Comparison of ENCODE assay signal across 8 mouse cellular contexts in the genomic region with DNA sequence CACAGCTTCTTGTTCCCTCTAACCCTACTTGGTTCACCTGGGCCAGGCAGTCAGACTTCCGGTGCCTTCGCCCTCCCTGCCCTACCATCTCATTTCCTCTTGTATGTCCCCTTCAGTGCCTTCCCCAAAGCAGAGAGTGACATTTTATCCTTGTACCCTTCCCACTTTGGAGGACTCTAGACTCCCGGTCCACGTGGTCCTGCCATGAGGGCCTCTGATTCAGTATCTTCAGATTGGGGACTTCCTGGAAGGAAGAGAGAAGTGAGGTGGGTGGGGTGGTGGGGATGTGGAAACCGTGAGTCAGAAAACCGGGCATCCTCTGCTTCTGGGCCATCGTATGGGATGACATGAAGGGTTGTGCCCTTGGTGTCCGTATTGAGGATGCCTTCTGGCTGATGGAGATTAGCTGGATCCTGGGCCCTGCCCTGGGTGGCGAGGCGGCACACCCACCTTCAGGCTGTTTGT. TPM values are rescaled to one million over a fixed set of nuclear protein-coding genes. Genes with fewer than 3 reads are reported as not detected.
A peak's percentile ranks its signal among the peaks of the same experiment; 100 is the strongest.
DNase-seq lines count a peak whose midpoint lies in the region; ATAC-seq and TF ChIP-seq lines count a peak whose summit lies in the region.

No protein-coding gene starts in this region.

- no peak for TF ChIP-seq CTCF in heart, adult 2 months (IDR thresholded peaks at IDR 0.05)
- no peak for TF ChIP-seq CTCF in forebrain, postnatal 0 days (IDR thresholded peaks at IDR 0.05; ENCODE audit: low read depth)

- peak overlapping the region; percentile 36; the same call in 1 of the 2 replicates for H3K27ac ChIP-seq in heart, adult 2 months
- H3K27ac ChIP-seq in forebrain, postnatal 0 days (ENCODE audit: low read depth, low read length), result no peak overlapping the region
- peak overlapping the region; percentile 43; the same call in 1 of the 2 replicates for H3K27ac ChIP-seq in kidney, embryonic 15.5 days

- no peaks in the 10 kb centered on the region for H3K9me3 ChIP-seq in forebrain, postnatal 0 days (ENCODE audit: low read length)
- H3K9me3 ChIP-seq in kidney, embryonic 15.5 days (replicated peaks), result no peaks in the 10 kb centered on the region

- no peak for ATAC-seq in forebrain, postnatal 0 days
- ATAC-seq in kidney, embryonic 15.5 days (replicated peaks; ENCODE audit: low FRiP score), result peak; percentile 29; the same call in 1 of the 2 replicates
- peak; percentile 47 for ATAC-seq in megakaryocyte, adult 5-6 weeks (ENCODE audit: poor library complexity, severe bottlenecking)

- 44% methylated on average over 10 of the region's 10 CpGs for WGBS in heart, adult 2 months
- WGBS in forebrain, postnatal 0 days, result 33% methylated on average over 10 of the region's 10 CpGs
- 24% methylated on average over 10 of the region's 10 CpGs for WGBS in kidney, embryonic 15.5 days

- DNase-seq in heart, adult 2 months, result peak; percentile 33 to 38
- no peak for DNase-seq in heart, postnatal 14 days
- no peak for DNase-seq in forebrain, postnatal 0 days
- DNase-seq in spleen, postnatal 14 days (ENCODE audit: low spot score in 2 of 2), result peak; percentile 64 to 66
- DNase-seq in right cerebral cortex, postnatal 4 days, result no peak
- no peak for DNase-seq in yolk sac, embryonic 10.5 days (ENCODE audit: low spot score)

- TF ChIP-seq POLR2A in heart, adult 2 months (IDR thresholded peaks at IDR 0.05; ENCODE audit: insufficient read depth, low read depth, low read length), result no peak

- no peaks in the 10 kb centered on the region for H3K36me3 ChIP-seq in heart, adult 2 months (ENCODE audit: control insufficient read depth, insufficient read depth, low read length)
- H3K36me3 ChIP-seq in forebrain, postnatal 0 days (ENCODE audit: insufficient read depth), result no peaks in the 10 kb centered on the region
- peaks cover 19% of the 10 kb centered on the region for H3K36me3 ChIP-seq in kidney, embryonic 15.5 days

- H3K4me3 ChIP-seq in heart, adult 2 months, result peak overlapping the region; percentile 35
- H3K4me3 ChIP-seq in forebrain, postnatal 0 days (ENCODE audit: low read depth, low read length), result no peak overlapping the region
- peak overlapping the region; percentile 76 for H3K4me3 ChIP-seq in kidney, embryonic 15.5 days (replicated peaks)

- no peak for TF ChIP-seq EP300 in heart, adult 2 months (IDR thresholded peaks at IDR 0.05; ENCODE audit: insufficient read depth, low read depth, low read length)

- peak overlapping the region; percentile 3; the same call in 1 of the 2 replicates for H3K9ac ChIP-seq in heart, adult 2 months (ENCODE audit: low read depth, low read length)
- no peak overlapping the region for H3K9ac ChIP-seq in forebrain, postnatal 0 days
- peak overlapping the region; percentile 74 for H3K9ac ChIP-seq in kidney, embryonic 15.5 days

- H3K27me3 ChIP-seq in heart, adult 2 months (ENCODE audit: control insufficient read depth, insufficient read depth, low read length), result peaks cover 2% of the 10 kb centered on the region; the same call in 1 of the 2 replicates
- H3K27me3 ChIP-seq in forebrain, postnatal 0 days (ENCODE audit: insufficient read depth, low read length), result peaks cover 3% of the 10 kb centered on the region
- H3K27me3 ChIP-seq in kidney, embryonic 15.5 days, result no peaks in the 10 kb centered on the region

- peaks cover 10% of the 10 kb centered on the region for H3K4me1 ChIP-seq in heart, adult 2 months (ENCODE audit: control insufficient read depth, insufficient read depth, low read length)
- no peaks in the 10 kb centered on the region; the same call in 1 of the 2 replicates for H3K4me1 ChIP-seq in forebrain, postnatal 0 days (ENCODE audit: insufficient read depth)
- H3K4me1 ChIP-seq in kidney, embryonic 15.5 days, result peaks cover 47% of the 10 kb centered on the region

- intact Hi-C loops in heart, adult 2 months (cut with DNase I), result loop anchor here (5.0 kb wide), 1 partner anchor 36 kb away; no protein-coding TSS in a partner anchor
- intact Hi-C loops in heart, postnatal 14 days (cut with DNase I), result loop anchor here (5.0 kb wide), 1 partner anchor 36 kb away; no protein-coding TSS in a partner anchor

- H3K79me2 ChIP-seq in heart, adult 2 months (replicated peaks; ENCODE audit: control insufficient read depth, insufficient read depth, low read length), result 0 out of 2 replicates have a peak, but pooled peaks cover 1% of the 10 kb centered on the region

- peak overlapping the region; percentile 83; the same call in 1 of the 2 replicates for H3K4me2 ChIP-seq in forebrain, postnatal 0 days (ENCODE audit: low read depth)
- peak overlapping the region; percentile 99 for H3K4me2 ChIP-seq in kidney, embryonic 15.5 days

RNA-seq across cellular contexts. Expression of a gene that starts 2.1 kb away (rescaled TPM):
- total RNA-seq in heart, adult 2 months (2021), result 10 to 100 TPM; 20.9 to 26.1 TPM
- 35.6 and 57.0 TPM in 2 replicates for polyA plus RNA-seq in heart, adult 2 months (2012; rRNA removed)
- 10 to 100 TPM; 26.5 to 35.4 TPM for total RNA-seq in heart, postnatal 14 days (2021)
- total RNA-seq in forebrain, postnatal 0 days (2014; rRNA removed), result 6.3 and 9.3 TPM in 2 replicates
- 7.2 and 7.5 TPM in 2 replicates for polyA plus RNA-seq in forebrain, postnatal 0 days (2015; fragmentation: Nextera tagmentation; extraction: Ambion mirVana)
- polyA plus RNA-seq in kidney, embryonic 15.5 days (2015; fragmentation: Nextera tagmentation; extraction: Ambion mirVana), result 46.9 and 48.6 TPM in 2 replicates
- 48.1 and 55.7 TPM in 2 replicates for total RNA-seq in megakaryocyte, adult 5-6 weeks (2015)
- 27.8 and 28.4 TPM in 2 replicates for total RNA-seq in megakaryocyte, adult 5-6 weeks (2017)

RNA-seq across cellular contexts. Expression of a gene that starts 32.4 kb away (rescaled TPM):
- total RNA-seq in heart, adult 2 months (2021), result 10 to 100 TPM; 55.5 to 56.2 TPM
- 94.2 and 101 TPM in 2 replicates for polyA plus RNA-seq in heart, adult 2 months (2012; rRNA removed)
- total RNA-seq in heart, postnatal 14 days (2021), result 10 to 100 TPM; 65.3 to 69.1 TPM
- 240 and 243 TPM in 2 replicates for total RNA-seq in forebrain, postnatal 0 days (2014; rRNA removed)
- polyA plus RNA-seq in forebrain, postnatal 0 days (2015; fragmentation: Nextera tagmentation; extraction: Ambion mirVana), result 168 and 169 TPM in 2 replicates
- 91.5 and 99.8 TPM in 2 replicates for polyA plus RNA-seq in kidney, embryonic 15.5 days (2015; fragmentation: Nextera tagmentation; extraction: Ambion mirVana)
- total RNA-seq in megakaryocyte, adult 5-6 weeks (2015), result 25.7 and 27.6 TPM in 2 replicates
- 45.9 and 50.0 TPM in 2 replicates for total RNA-seq in megakaryocyte, adult 5-6 weeks (2017)

RNA-seq across cellular contexts. Expression of a gene that starts 33.3 kb away (rescaled TPM):
- 10 to 100 TPM; 49.5 to 52.8 TPM for total RNA-seq in heart, adult 2 months (2021)
- polyA plus RNA-seq in heart, adult 2 months (2012; rRNA removed), result 40.3 and 51.3 TPM in 2 replicates
- 10 to 100 TPM; 42.8 to 45.5 TPM for total RNA-seq in heart, postnatal 14 days (2021)
- total RNA-seq in forebrain, postnatal 0 days (2014; rRNA removed), result 40.0 and 54.6 TPM in 2 replicates
- polyA plus RNA-seq in forebrain, postnatal 0 days (2015; fragmentation: Nextera tagmentation; extraction: Ambion mirVana), result 31.7 and 37.8 TPM in 2 replicates
- 32.0 and 34.1 TPM in 2 replicates for polyA plus RNA-seq in kidney, embryonic 15.5 days (2015; fragmentation: Nextera tagmentation; extraction: Ambion mirVana)
- 8.1 and 12.4 TPM in 2 replicates for total RNA-seq in megakaryocyte, adult 5-6 weeks (2015)
- total RNA-seq in megakaryocyte, adult 5-6 weeks (2017), result 8.1 and 10.6 TPM in 2 replicates

RNA-seq across cellular contexts. Expression of a gene that starts 45.0 kb away (rescaled TPM):
- total RNA-seq in heart, adult 2 months (2021), result 10 to 100 TPM; 69.7 to 75.3 TPM
- polyA plus RNA-seq in heart, adult 2 months (2012; rRNA removed), result 122 and 123 TPM in 2 replicates
- 100 to 1,000 TPM in 1 of 2 experiments, 10 to 100 TPM in 1; 89.4 to 102 TPM for total RNA-seq in heart, postnatal 14 days (2021)
- 519 and 565 TPM in 2 replicates for total RNA-seq in forebrain, postnatal 0 days (2014; rRNA removed)
- 566 and 578 TPM in 2 replicates for polyA plus RNA-seq in forebrain, postnatal 0 days (2015; fragmentation: Nextera tagmentation; extraction: Ambion mirVana)
- polyA plus RNA-seq in kidney, embryonic 15.5 days (2015; fragmentation: Nextera tagmentation; extraction: Ambion mirVana), result 255 and 262 TPM in 2 replicates
- total RNA-seq in megakaryocyte, adult 5-6 weeks (2015), result 205 and 210 TPM in 2 replicates
- total RNA-seq in megakaryocyte, adult 5-6 weeks (2017), result 81.5 and 95.7 TPM in 2 replicates

RNA-seq across cellular contexts. Expression of a gene that starts 59.4 kb away (rescaled TPM):
- total RNA-seq in heart, adult 2 months (2021), result 10 to 100 TPM; 15.3 to 19.9 TPM
- 24.5 and 26.2 TPM in 2 replicates for polyA plus RNA-seq in heart, adult 2 months (2012; rRNA removed)
- total RNA-seq in heart, postnatal 14 days (2021), result 10 to 100 TPM; 35.3 to 35.9 TPM
- total RNA-seq in forebrain, postnatal 0 days (2014; rRNA removed), result 2.9 and 3.9 TPM in 2 replicates
- 2.7 and 4.0 TPM in 2 replicates for polyA plus RNA-seq in forebrain, postnatal 0 days (2015; fragmentation: Nextera tagmentation; extraction: Ambion mirVana)
- polyA plus RNA-seq in kidney, embryonic 15.5 days (2015; fragmentation: Nextera tagmentation; extraction: Ambion mirVana), result 14.6 and 17.7 TPM in 2 replicates
- total RNA-seq in megakaryocyte, adult 5-6 weeks (2015), result 8.8 and 14.0 TPM in 2 replicates
- 9.4 and 10.1 TPM in 2 replicates for total RNA-seq in megakaryocyte, adult 5-6 weeks (2017)

Comparison
In these comparisons a context has a peak if more than half of its experiments do, and no peak if none do; other contexts are left out.
1. DNase-seq: peak in heart, adult 2 months (2 of 2) and spleen, postnatal 14 days (2 of 2); none in heart, postnatal 14 days (0 of 2), forebrain, postnatal 0 days (single experiment), right cerebral cortex, postnatal 4 days (single experiment) and yolk sac, embryonic 10.5 days (single experiment).